Mouse (Mus musculus) gastrocnemius, postnatal 14 days (tissue): Measurements from ENCODE around the gene Kcne4. TPM values are rescaled to one million over a fixed set of nuclear protein-coding genes. Genes with fewer than 3 reads are reported as not detected.
"Not testable (repeated sequence)": the region's sequence is repeated elsewhere in the genome, so short reads cannot be mapped to it uniquely, and the experiment has no call there.

ENCODE experiments used
- DNase-seq: peaks from one replicate; pipeline ENCODE4 v3.0.0; 2021; ENCODE audit warnings: mixed read lengths
- intact Hi-C: fragments of 180-260 bp; cut with DNase I; formaldehyde crosslinking; loops from one replicate; pipeline ENCODE4 v1.15.1; 2025; ENCODE audit warnings: low total_unique reads
- long read RNA-seq, 2 experiments: library from polyadenylated mRNA; stranded (forward); transcript quantifications; one replicate each; pipeline ENCODE4 v2.0.0; 2021
- total RNA-seq, 2 experiments: library from RNA; stranded (reverse); gene quantifications; 2 replicates each; pipeline ENCODE4 v1.2.3; 2021

Gene Kcne4
- total RNA-seq: 1 to 10 TPM; 1.5 to 2.3 TPM
- long read RNA-seq, experiment 1, partial matches to known transcripts: 0 of 1 reads
- long read RNA-seq, experiment 1, other reads (novel, unspliced or antisense): 1 of 1 reads
- long read RNA-seq, experiment 2, partial matches to known transcripts: 0 of 1 reads
- long read RNA-seq, experiment 2, other reads (novel, unspliced or antisense): 1 of 1 reads

- intact Hi-C loops: no loop called here
- peak; percentile 20 for DNase-seq
Measured at GRCm38 (mm10) chr1:78816639-78817038, at the start of gene Kcne4. Gene Kcne4 (plus strand): TSS chr1:78816758.

GRCm38 (mm10) chr1:78781899-78782298, 34.7 kb upstream of the Kcne4 start:
- intact Hi-C loops: no loop called here
- DNase-seq: peak; percentile 15

- DNase-seq, intact Hi-C loops: not testable (repeated sequence)
Measured at GRCm38 (mm10) chr1:78784936-78785335, 31.6 kb upstream of the Kcne4 start.

DNA sequence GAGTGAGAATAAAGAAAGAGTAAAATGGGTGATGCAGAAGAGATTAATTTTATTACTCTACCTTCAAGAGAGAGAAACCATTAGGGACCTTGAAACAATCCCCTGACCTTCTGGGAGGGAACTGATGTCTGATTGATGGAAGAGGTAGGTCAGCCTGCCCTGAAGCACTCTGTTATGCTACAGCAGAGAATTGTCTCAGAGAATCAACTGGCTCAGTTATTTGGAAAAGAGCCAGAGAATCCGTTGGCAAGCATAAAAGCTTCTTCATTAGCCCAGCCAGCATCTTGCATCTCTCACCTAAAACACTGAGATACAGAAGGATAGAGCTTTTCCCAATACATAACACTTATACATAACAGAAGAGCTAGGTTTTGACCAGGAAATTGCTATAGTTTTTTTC, 26.8 kb upstream of the Kcne4 start:
- no peak for DNase-seq
- intact Hi-C loops: no loop called here

- no peak for DNase-seq
- intact Hi-C loops: no loop called here
Measured at GRCm38 (mm10) chr1:78807428-78807827, 9.1 kb upstream of the Kcne4 start.

DNA sequence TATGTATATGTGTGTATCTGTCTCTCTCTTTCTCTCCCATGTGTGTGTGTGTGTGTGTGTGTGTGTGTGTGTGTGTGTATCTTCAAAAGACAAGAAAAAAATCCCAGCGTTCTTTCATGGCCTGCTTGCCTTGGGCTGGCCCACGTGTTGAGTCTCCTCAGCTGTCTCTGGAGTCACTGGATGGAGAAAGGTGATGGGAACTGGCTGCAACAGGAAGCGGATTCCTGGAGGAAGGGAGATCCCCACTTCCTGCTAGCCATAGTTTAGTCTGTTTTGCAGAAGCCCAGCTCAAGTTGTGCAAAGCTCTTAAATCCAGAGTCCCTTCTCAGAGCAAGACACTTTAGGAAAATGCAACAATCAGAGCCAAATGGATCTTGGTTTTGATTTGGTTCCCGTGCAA, 6.7 kb upstream of the Kcne4 start:
- intact Hi-C loops: no loop called here
- DNase-seq: no peak

GRCm38 (mm10) chr1:78810904-78811303, 5.7 kb upstream of the Kcne4 start:
- DNase-seq: no peak
- intact Hi-C loops: no loop called here

GRCm38 (mm10) chr1:78811975-78812490, 4.5 kb upstream of the Kcne4 start:
- DNase-seq: no peak
- intact Hi-C loops: no loop called here

DNA sequence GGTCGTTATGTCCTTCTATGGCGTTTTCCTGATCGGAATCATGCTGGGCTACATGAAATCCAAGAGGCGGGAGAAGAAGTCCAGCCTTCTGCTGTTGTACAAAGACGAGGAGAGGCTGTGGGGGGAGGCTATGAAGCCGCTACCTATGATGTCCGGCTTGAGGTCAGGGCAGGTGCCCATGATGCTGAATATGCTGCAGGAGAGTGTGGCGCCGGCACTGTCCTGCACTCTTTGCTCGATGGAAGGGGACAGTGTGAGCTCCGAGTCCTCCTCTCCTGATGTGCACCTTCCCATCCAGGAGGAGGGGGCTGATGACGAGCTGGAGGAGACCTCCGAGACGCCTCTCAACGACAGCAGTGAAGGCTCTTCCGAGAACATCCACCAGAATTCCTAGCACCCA, 1.2 kb downstream of the Kcne4 start:
- intact Hi-C loops: no loop called here

DNA sequence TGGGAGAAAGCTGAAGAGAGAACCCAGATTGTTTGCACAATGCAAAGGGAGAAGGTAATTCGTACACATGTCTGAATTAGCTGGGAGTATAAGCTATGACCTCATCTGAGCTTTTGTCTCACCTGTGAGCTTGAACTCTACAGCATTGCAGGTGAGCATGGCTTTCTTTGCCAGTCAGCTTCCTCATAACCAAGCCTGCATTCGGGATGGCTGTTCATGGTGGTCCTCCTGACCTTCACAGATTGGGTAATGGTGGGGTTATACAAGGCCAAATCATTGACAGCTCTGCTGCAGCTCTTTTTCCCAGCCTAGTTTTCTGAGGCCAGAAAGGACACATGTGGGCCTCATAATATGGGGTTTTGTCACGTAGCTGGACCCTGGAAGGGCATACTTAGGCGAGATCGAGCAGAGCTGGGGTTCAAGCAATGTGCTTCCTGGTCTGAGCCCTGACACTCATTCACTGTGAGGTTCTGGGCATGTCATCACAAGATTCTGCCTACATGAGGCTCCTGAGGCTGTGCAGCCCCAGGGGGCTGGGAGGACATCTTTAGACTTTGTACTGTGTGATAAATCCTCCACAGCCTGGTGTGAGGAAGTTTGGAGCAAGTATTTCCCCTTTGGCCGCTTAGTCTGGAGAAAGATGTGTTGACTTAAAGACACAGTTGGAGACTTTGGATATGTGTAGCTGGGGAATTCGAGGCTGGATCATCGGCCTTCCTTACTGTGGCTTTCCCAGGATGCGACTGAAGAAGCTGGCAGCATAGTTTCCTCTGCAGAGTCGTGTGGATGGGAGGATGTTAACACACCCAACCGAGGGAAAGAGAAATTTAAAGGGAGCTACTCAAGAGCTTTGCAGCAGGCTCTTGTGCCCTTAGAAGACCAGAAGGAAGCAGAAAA, 2.3 kb downstream of the Kcne4 start:
- DNase-seq: peak; percentile 27
- intact Hi-C loops: no loop called here

More for the DNA sequence above, 1.2 kb downstream of the Kcne4 start:
- no peak for DNase-seq

GRCm38 (mm10) chr1:78819592-78819991, 3.0 kb downstream of the Kcne4 start:
- peak; percentile 18 for DNase-seq
- intact Hi-C loops: no loop called here

DNA sequence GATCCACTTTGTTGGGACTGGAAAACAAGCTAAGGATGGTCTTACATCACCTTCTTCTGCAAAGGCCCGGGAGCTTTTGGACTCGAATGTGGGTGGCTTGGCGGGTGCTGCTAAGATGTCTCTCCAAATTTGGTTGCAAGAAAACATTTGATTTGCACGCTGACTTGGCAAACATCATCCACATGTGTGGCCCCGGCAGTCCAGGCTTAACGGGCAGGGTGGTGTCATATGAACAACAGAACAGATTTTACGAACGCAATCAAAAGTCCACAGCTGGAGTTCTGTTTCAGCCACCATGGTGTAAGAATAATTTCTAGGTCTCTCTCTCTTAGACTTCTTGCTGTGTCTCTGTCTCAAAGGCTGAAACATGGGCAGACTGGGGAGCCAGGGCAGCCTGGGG, 3.6 kb downstream of the Kcne4 start:
- intact Hi-C loops: no loop called here
- peak; percentile 61 for DNase-seq

DNA sequence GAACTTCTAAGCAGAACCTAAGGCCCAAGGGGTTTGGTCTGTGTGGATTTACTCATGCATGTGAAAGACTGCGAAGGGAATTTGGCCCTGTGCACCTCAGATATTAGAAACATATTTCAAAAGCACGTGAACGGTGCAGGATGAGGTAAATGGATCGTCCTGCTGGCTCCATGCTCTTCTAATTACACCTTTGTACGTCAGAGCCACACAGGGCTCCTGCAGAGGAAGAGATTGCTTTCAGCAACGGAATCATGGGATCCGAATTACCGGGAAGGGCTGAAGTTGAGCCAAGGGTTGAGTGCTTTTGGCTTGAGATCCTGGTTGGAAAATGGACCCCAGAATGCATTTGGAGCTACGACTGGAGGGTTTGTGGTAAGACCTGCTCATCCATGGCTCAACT, 4.6 kb downstream of the Kcne4 start:
- intact Hi-C loops: no loop called here
- no peak for DNase-seq

GRCm38 (mm10) chr1:78821733-78822430, 5.3 kb downstream of the Kcne4 start:
- intact Hi-C loops: no loop called here
- no peak for DNase-seq

- DNase-seq: no peak
- intact Hi-C loops: no loop called here
Measured at GRCm38 (mm10) chr1:78825246-78825645, 8.7 kb downstream of the Kcne4 start.

GRCm38 (mm10) chr1:78838468-78838867, 21.9 kb downstream of the Kcne4 start:
- intact Hi-C loops: no loop called here
- no peak for DNase-seq

DNA sequence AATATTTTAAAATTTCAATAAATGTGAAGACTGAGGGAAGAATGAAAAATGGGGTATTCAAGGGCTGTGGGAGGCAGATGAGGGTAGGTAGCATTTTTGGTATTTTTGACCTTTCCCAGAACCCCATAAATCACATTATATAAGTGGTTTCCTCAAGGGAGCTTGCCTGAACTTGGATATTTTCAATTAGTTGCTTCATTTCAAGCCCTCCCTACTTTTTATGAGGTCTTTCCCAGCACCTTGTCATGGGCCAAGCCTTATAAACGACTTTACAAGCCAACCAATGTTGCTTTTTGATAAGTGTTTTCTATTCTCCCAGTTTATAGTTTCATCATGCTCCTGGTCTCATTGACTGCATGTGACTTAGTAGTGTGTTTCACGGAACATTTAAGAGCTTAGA, 24.2 kb downstream of the Kcne4 start:
- no peak for DNase-seq
- intact Hi-C loops: loop anchor here (10.0 kb wide), 1 partner anchor 106 kb away; no protein-coding TSS in a partner anchor

DNA sequence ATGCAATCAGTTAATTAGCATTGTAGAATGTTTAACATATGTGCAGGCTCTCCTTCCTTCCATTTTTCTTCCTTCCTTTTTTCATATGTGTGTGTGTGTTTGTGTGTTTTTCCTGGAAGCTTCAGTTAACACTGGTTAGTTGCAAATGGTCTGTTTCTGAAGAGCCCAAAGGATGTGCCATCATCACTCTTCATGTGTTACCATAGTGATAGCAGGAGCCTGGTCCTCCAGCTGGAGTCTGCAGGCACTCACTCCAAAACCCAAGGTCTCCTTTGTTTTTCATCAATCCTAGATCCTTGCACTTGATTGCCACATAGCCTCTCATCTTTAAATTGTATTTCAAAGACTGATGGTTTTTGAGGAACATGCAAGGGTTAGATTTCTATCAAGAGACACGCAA, 29.1 kb downstream of the Kcne4 start:
- intact Hi-C loops: loop anchor here (10.0 kb wide), 1 partner anchor 111 kb away; no protein-coding TSS in a partner anchor
- DNase-seq: no peak

DNA sequence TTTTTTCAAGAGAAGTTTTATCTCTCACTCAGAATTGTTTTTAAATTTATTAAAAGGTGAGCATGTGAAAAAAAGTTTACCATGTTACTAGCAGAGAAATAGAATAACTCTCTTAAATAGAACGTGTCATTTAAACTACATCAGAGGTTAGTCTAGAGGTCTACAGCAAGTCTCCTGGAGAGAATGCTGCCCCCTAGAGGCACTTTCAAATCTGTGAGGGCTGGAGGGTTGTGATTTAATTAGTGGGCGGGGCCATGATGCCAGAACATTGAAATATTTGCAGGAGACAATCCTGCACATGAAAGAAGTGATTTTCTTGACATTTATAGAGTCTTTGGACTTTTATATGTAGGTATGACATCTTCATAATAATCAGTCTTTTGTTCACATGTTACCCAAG, 29.9 kb downstream of the Kcne4 start:
- DNase-seq: no peak
- intact Hi-C loops: loop anchor here (10.0 kb wide), 1 partner anchor 112 kb away; no protein-coding TSS in a partner anchor
